Mouse (Mus musculus) NIH3T3 (cell line): ENCODE measurements around the gene Foxi3.
A peak's percentile ranks its signal among the peaks of the same experiment; 100 is the strongest.

Experiments
- DNase-seq: peaks from one replicate; pipeline ENCODE4 v3.0.0-alpha.2; 2012; ENCODE audit warnings: low read depth

Foxi3 gene

DNA sequence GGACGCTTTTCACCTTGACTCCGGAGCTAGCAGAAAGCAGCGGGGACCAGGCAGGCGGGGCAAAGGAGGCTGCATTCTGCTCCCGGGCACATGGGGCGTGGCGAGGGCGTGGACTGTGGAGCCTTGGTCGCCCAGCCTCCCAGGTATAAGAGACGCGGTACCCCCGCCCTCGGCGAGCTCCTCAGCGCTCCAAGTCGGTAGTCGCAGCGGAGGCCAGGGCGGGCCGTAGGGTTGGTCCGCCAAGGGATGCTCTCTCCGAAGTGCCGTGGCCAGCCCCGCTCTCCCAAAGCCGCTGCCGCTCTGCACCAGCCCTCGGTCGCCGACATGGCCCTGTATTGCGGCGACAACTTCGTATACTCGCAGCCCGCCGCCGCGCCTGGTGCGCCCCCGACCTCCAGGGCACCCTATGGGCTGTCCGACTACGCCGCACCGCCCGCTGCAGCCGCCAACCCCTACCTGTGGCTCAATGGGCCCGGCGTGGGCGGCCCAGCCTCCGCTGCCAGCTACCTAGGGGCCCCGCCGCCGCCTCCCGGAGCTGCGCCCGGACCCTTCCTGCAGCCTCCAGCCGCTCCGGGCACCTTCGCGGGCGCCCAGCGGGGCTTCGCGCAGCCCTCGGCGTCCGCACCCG is at the start of gene Foxi3:
Gene Foxi3 (plus strand): TSS at position 247 of the 628 bp plus-strand sequence.
- DNase-seq = no peak

- DNase-seq = no peak
These were observed 46.8 kb upstream of the Foxi3 start for GRCm38 (mm10) chr6:70909572-70909971.

DNA sequence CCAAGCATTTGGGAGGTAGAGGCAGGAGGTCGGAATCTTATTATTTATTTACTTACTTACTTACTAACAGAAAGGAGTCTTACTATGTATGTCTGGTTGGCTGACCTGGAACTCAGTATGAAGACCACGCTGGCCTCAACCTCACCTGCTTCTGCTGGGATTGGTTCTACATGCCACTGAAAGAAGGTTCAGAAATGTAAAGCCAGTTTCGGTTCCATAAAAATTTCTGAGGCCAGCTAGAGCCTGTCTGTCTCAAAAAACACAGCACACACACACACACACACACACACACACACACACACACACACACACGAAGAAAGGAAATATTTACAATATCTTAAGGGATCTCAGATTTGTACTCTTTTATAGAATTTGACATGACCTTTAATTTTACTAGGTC is 46.0 kb upstream of the Foxi3 start:
- DNase-seq = no peak

GRCm38 (mm10) chr6:70911668-70912395 is 44.5 kb upstream of the Foxi3 start:
- DNase-seq = peak; percentile 46

DNA sequence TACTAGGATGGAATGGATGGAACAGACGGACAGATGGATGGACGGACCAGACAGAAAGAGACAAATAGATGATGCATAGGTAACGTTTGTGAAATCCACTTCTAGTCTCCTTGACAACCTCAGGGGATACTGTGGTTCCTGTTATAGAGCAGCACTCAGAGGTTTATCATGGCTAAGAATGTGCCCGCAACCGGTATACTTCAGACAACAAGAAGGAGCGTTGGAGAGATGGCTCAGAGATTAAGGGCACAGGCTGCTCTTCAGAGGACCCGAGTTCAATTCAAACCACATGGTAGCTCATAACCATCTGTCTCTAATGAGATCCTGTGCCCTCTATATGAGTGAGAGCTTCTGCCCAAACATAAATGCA is 44.0 kb upstream of the Foxi3 start:
- DNase-seq = no peak

- DNase-seq = no peak
These were observed 37.5 kb upstream of the Foxi3 start, which contains the start of gene Tex37 for GRCm38 (mm10) chr6:70918827-70919226. TSS of gene Tex37 (minus strand) at chr6:70918927.

DNA sequence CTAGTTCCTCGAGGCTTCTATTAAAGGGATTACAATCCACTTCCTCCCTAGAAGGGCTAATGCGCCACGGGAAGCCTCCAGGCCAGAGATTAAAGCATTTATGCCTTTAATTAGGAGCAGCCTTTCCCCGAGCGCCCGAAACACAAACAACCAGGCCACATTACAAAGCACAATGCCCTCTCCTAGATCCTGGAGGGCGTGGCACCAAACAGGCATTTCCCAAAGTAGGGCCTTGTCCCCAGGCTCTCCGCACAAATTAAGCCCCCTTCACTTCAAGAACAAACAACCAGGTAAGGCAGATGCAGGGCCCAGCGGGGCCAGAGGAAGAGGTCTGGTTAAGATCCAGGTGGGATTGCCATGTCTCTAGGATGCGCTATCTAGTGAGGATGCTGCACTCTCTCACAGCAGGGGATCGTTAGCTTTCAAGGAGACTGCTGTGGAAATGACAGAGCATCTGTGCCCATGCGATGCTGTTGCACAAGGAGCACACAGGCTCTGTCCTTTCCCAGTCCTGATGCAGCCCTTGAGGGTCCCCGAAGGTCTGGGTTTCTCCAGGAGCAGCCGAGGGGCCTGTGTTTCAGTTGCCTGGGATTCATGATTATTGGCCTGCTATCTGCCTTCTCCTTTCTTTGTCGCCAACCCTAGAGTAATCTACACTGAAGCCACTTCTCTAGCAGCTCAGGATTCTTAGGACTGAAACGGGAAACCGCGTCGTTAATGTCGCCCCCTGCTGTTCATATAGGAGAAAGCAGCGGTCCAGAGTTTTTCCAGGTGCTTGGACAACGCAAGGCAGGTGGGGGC is 34.9 kb upstream of the Foxi3 start:
- DNase-seq = peak; percentile 78

DNA sequence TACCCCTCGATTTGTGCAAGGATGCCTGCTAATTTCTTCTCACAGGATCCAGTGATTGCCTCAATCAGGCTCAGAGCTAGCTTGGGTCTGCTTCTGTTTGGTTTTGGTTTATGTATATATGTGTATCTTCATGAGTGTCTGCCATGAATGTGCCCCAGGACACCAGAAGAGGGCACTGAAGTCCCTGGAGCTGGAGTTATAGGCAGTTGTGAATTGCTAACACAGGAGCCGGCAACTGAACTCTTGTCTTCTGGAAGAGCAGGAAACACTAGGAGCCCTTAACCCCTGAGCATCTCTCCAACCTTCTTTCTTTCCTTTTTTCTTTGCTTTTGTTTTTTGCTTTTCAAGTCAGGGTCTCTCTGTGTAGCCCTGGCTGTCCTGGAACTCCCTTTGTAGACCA is 24.5 kb upstream of the Foxi3 start:
- no peak for DNase-seq

DNA sequence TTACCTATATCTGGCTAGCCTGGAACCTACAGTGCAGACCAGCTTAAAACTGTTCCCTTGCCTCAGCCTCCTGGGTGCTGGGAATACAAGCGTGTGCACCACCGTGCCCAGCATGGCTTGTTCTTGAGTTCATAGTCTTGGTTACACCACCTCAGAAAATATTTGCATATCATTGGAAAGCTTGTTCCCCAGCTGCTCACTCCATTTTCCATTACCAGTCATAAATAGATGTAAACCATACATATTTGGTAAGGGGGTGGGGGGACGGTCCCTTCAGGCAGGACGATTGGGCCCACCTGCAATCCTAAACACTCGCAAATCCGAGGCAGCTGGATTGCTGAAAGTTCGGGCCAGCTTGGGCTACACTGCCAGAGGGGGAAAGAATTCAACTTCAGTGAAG is 3.1 kb upstream of the Foxi3 start:
- DNase-seq = no peak

DNA sequence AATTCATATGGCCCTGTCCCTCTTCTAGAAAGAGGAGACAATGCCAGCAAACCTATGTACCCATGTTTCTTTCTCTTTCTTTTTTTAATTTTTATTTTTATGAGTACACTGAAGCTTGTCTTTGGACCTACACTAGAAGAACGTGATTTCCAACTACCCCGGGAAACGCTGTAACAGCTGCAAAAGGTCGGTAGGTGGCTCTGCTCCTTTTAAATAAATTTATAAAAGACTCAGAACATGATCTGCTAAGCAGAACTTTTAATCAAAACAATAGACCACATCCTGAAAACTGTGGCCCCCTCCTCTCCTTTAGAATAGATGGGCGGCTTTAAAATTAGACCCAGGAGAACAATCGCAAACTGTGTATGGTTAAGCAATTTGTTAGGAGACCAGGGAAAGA is 2.3 kb upstream of the Foxi3 start:
- peak; percentile 54 for DNase-seq

DNA sequence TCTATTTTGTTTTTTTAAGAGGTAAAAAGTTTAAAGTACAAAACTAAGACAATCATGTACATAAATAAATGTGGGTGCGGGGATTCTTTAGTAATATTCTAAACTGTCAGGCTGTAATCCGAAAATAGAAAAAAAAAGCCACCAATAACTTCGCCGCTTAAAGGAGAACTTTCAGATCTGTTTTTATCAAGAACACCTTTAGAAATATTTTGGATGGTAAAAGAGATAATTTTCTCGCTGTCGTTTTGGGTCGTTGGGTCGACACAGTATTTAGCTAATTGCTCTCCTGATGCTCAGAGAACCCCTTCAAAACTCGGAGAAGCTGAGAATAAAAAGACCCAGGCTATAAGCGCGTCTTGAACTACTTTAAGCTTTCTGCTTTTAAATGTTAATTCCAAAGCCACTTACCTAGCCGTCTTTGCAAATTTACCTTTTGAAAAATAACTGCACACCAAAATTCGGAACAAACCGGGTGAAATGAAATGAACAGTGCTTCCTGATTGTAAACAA is 985 bp upstream of the Foxi3 start:
- DNase-seq = no peak

- DNase-seq = no peak
These were observed 490 bp upstream of the Foxi3 start for GRCm38 (mm10) chr6:70955841-70956240.

DNA sequence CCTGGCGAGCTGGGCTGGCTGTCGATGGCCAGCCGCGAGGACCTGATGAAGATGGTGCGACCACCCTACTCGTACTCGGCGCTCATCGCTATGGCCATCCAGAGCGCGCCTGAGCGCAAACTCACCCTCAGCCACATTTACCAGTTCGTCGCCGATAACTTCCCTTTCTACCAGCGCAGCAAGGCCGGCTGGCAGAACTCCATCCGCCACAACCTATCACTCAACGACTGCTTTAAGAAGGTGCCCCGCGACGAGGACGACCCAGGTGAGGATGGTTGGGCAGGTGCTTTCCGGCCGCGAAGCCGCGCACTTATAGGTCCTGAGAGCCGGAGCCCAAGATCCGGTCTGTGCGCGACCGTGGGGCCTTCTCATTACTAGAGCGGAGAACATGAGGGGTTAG is 605 bp downstream of the Foxi3 start:
- DNase-seq = no peak

- DNase-seq = no peak
These were observed 1.1 kb downstream of the Foxi3 start for GRCm38 (mm10) chr6:70957341-70957940.

DNA sequence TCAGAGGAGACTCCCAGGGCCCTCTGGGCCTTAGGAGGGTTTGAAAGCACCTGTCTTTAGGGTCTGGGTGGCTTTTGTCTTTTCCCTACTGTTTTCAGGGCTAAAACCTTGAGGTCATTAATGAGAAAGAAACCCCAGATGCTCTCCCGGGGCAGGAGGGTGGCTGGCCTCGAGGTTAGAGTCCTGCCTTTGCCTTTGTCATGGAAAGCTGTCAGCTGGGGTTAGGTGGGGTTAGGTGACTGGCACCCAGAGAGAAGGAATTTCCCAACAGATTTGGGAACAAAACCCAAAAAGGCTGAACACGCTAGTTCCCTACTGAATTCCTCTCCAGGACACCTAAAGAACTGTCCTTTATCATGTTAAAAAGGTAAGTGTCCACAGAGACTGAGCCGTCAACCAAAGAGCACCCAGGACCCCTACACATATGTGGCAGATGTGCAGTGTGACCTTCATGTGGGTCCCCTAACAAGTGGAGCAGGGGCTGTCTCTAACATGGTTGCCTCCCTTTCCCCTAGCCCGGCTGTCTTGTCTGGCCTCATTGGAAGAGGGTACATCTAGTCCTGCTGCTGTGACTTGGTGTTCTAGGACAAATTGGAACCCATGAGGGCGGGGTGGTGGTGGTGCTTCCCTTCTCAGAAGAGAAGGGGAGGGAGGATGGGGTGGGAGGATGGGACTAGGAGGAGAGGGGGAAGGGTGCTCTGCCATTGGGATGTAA is 7.9 kb downstream of the Foxi3 start:
- DNase-seq = no peak

- no peak for DNase-seq
These were observed 9.4 kb downstream of the Foxi3 start for GRCm38 (mm10) chr6:70965694-70966093.

GRCm38 (mm10) chr6:70967422-70967821 is 11.1 kb downstream of the Foxi3 start:
- DNase-seq = no peak

- DNase-seq = no peak
These were observed 12.0 kb downstream of the Foxi3 start for GRCm38 (mm10) chr6:70968291-70968690.

DNA sequence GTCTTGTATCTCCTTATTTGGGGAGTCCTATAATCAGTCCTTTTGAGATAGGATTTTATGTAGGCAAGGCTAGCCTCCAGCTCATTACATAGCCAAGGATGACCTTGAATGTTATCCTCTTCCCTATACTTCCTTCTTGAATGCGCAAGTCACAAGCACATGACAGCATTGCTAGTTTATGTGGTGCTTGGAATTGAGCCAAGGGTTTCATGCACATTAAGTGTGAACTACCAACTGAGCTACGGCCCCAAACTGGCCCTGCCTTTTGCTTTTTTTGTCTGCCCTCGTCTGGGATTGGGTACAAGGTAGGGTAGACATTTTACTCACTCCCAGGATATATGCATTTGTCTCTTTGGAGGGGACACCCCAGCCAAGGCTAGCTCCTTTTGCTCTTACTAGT is 16.7 kb downstream of the Foxi3 start:
- peak; percentile 18 for DNase-seq

GRCm38 (mm10) chr6:70981036-70981435 is 24.7 kb downstream of the Foxi3 start:
- no peak for DNase-seq

GRCm38 (mm10) chr6:70982416-70982815 is 26.1 kb downstream of the Foxi3 start:
- DNase-seq = no peak

GRCm38 (mm10) chr6:70986683-70987082 is 30.4 kb downstream of the Foxi3 start:
- no peak for DNase-seq
